Mouse (Mus musculus) embryonic facial prominence, embryonic 11.5 days (tissue): Measurements from ENCODE around the gene Tubgcp2. TPM values are rescaled to one million over a fixed set of nuclear protein-coding genes. Genes with fewer than 3 reads are reported as not detected.

Experiments used
- ATAC-seq: fragments of 200-750 bp; cut with Nextera tagmentation; replicated peaks from 2 replicates; pipeline ENCODE4 v1.8.0; 2017; ENCODE audit warnings: low read depth; ENCODE audit not compliant: insufficient number of reproducible peaks, low FRiP score, low TSS enrichment
- DNase-seq: peaks from one replicate; pipeline ENCODE4 v3.0.0-alpha.2; 2015; ENCODE audit warnings: low spot score
- H3K27ac ChIP-seq: fragments of 300-500 bp; sonication (generic); replicated peaks from 2 replicates; pipeline ENCODE4 v1.5.1; 2014; ENCODE audit warnings: mild to moderate bottlenecking, low read depth, low read length, control low read depth
- H3K27me3 ChIP-seq: fragments of 300-500 bp; sonication (generic); 2 replicates; pipeline ENCODE4 v1.6.1; 2014; ENCODE audit warnings: mild to moderate bottlenecking, low read length, moderate library complexity, mixed read lengths; ENCODE audit not compliant: control insufficient read depth, insufficient read depth
- H3K36me3 ChIP-seq: fragments of 300-500 bp; sonication (generic); replicated peaks from 2 replicates; pipeline ENCODE4 v1.6.1; 2014; ENCODE audit warnings: low read depth, mild to moderate bottlenecking, low read length, moderate library complexity, mixed read lengths; ENCODE audit not compliant: control insufficient read depth, insufficient read depth
- H3K4me1 ChIP-seq: fragments of 300-500 bp; sonication (generic); 2 replicates; pipeline ENCODE4 v1.6.1; 2014; ENCODE audit warnings: low read length, mixed read lengths; ENCODE audit not compliant: control insufficient read depth, insufficient read depth
- H3K4me2 ChIP-seq: fragments of 300-500 bp; sonication (generic); 2 replicates; pipeline ENCODE4 v1.6.1; 2014; ENCODE audit warnings: low read depth, mild to moderate bottlenecking, control low read depth, low read length, moderate library complexity
- H3K4me3 ChIP-seq: fragments of 300-500 bp; sonication (generic); 2 replicates; pipeline ENCODE4 v1.5.1; 2014; ENCODE audit warnings: low read depth, low read length, control low read depth
- H3K9ac ChIP-seq: fragments of 300-500 bp; sonication (generic); replicated peaks from 2 replicates; pipeline ENCODE4 v1.6.1; 2014; ENCODE audit warnings: mild to moderate bottlenecking, control low read depth, low read length
- H3K9me3 ChIP-seq: fragments of 300-500 bp; sonication (generic); replicated peaks from 2 replicates; pipeline ENCODE4 v1.6.1; 2016; ENCODE audit warnings: mild to moderate bottlenecking, low read length, inconsistent platforms, mixed read lengths; ENCODE audit not compliant: control insufficient read depth
- WGBS: fragments of 180-500 bp; shearing (Covaris S2); extraction: QIAGEN DNeasy Blood & Tissue Kit; methylation state at CpG from one replicate; pipeline ENCODE4 v1.1.7; 2014; 5-methylcytosine and 5-hydroxymethylcytosine counted together
- microRNA counts: library from miRNA; unstranded; fragments of <30 nt; microRNA quantifications from one replicate; lab custom pipeline; 2016
- microRNA-seq: library from miRNA; unstranded; fragments of <30 nt; microRNA quantifications from one replicate; pipeline ENCODE4, GENCODE M21; 2016; ENCODE audit warnings: borderline number of aligned reads
- polyA plus RNA-seq: library from polyadenylated mRNA; unstranded; fragments of >200 nt; fragmentation: Nextera tagmentation; extraction: Ambion mirVana; gene quantifications from 2 replicates; pipeline ENCODE4 v1.2.1, GENCODE M21; 2014

Tubgcp2 gene
- polyA plus RNA-seq, 1 experiment from 2014 or later, result 75.7 TPM

DNA sequence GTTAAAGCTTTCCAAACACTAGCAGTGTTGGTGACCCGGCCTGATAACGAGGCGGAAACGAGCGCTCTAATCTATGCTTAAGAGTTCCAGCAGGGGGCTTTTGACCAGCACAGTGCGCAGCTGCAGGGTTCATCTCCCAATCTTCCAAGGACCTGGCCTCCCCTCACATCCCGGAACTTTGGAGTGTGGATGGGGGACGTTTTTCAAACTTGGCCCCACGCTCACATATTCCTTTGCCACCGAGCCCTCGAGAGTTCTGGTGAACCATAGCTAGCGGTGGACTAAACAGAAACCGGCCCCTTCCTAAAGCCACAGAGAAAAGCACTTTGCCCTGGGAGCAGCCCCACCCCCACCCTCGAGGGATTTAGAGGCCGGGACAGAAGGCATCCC is 86.6 kb downstream of the Tubgcp2 start:
- peak overlapping the region; percentile 43 for H3K9ac ChIP-seq
- H3K9me3 ChIP-seq, result no peaks in the 10 kb centered on the region
- H3K4me1 ChIP-seq, result no peaks in the 10 kb centered on the region
- peak overlapping the region; percentile 85 for H3K4me2 ChIP-seq
- WGBS, result under 1% methylated on average over 15 of the region's 15 CpGs
- H3K27ac ChIP-seq, result no peak overlapping the region
- H3K36me3 ChIP-seq, result no peaks in the 10 kb centered on the region
- H3K27me3 ChIP-seq, result peaks cover 20% of the 10 kb centered on the region
- ATAC-seq, result peak; percentile 68
- peak; percentile 84 for DNase-seq
- H3K4me3 ChIP-seq, result peak overlapping the region; percentile 53

DNA sequence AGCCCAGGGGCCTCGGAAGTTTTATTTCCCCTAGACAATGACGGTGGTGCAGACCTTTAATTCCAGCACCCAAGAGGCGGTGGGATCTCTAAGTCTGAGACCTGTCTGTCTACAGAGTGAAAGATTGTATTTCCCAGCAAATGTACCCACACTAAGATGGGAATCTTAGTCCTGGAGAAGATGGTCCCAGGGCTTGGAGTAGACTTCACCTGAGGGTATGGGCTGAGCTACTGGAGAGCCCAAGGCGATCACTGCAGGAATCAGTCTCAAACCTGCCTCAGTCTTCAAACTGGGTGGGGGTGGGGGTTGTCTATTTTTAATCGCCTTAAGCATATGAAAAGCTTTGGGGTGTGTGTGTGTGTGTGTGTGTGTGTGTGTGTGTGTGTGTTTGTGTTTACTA is 90.4 kb downstream of the Tubgcp2 start:
- ATAC-seq (no peak), DNase-seq (no peak)
- Histone ChIP-seq H3K9me3 (no peaks in the 10 kb centered on the region), H3K9ac (no peak overlapping the region), H3K27me3 (peaks cover 36% of the 10 kb centered on the region), H3K27ac (no peak overlapping the region), H3K4me2 (no peak overlapping the region), H3K36me3 (no peaks in the 10 kb centered on the region), H3K4me3 (no peak overlapping the region), H3K4me1 (no peaks in the 10 kb centered on the region)
- 31% methylated on average over 5 of the region's 5 CpGs for WGBS

MicroRNAs encoded within 50 kb of the gene (microRNA counts, 519-probe panel; counts per million panel counts)
- microRNA mmu-miR-202-3p (lab: Ali Mortazavi, UCI) (1,611 counts per million, percentile 9 among the panel's probes with 10 or more counts), microRNA mmu-miR-202-5p (lab: Ali Mortazavi, UCI) (1,951 counts per million, percentile 12 among the panel's probes with 10 or more counts)

Small RNA genes lying within 50 kb of the gene (microRNA-seq; reads per million reads assigned to microRNA genes)
- gene Mir202 (not detected), gene Mir7062 (not detected), gene mmu-mir-7686 (not detected)

Other genes starting within 250 kb of the Tubgcp2 start
- gene Adgra1, start 202.5 kb downstream of the Tubgcp2 start, polyA plus RNA-seq, result 0.87 and 1.6 TPM in 2 replicates
- gene Kndc1, start 142.0 kb downstream of the Tubgcp2 start, polyA plus RNA-seq, result 0.21 and 0.24 TPM in 2 replicates
- 0.29 TPM in 1 of 2 replicates, not detected in the other for gene Utf1, start 92.9 kb downstream of the Tubgcp2 start, polyA plus RNA-seq
- gene 6430531B16Rik, start 57.9 kb downstream of the Tubgcp2 start, polyA plus RNA-seq, result 0.21 and 0.36 TPM in 2 replicates
- gene Adam8, start 44.1 kb downstream of the Tubgcp2 start, polyA plus RNA-seq, result 1.2 and 1.7 TPM in 2 replicates
- 37.1 and 37.5 TPM in 2 replicates for gene Zfp511, start 278 bp downstream of the Tubgcp2 start, polyA plus RNA-seq
- 2.5 and 3.9 TPM in 2 replicates for gene Msx3, start 12.4 kb upstream of the Tubgcp2 start, polyA plus RNA-seq
- gene Caly, start 45.9 kb upstream of the Tubgcp2 start, polyA plus RNA-seq, result 1.6 and 2.7 TPM in 2 replicates
- not detected in 2 replicates for gene Prap1, start 56.7 kb upstream of the Tubgcp2 start, polyA plus RNA-seq
- gene Fuom, start 65.8 kb upstream of the Tubgcp2 start, polyA plus RNA-seq, result 24.2 and 24.4 TPM in 2 replicates
- gene Paox, start 79.1 kb upstream of the Tubgcp2 start, polyA plus RNA-seq, result 19.0 and 21.7 TPM in 2 replicates
- gene Echs1, start 79.8 kb upstream of the Tubgcp2 start, polyA plus RNA-seq, result 211 and 221 TPM in 2 replicates
- gene Mtg1, start 100.9 kb upstream of the Tubgcp2 start, polyA plus RNA-seq, result 22.5 and 23.1 TPM in 2 replicates
- gene Sprn, start 118.2 kb upstream of the Tubgcp2 start, polyA plus RNA-seq, result 0.34 and 0.84 TPM in 2 replicates
- gene Olfr522, start 128.1 kb upstream of the Tubgcp2 start, polyA plus RNA-seq, result not detected in 2 replicates
- not detected in 2 replicates for gene Olfr523, start 136.5 kb upstream of the Tubgcp2 start, polyA plus RNA-seq
- not detected in 2 replicates for gene Olfr524, start 169.3 kb upstream of the Tubgcp2 start, polyA plus RNA-seq
- not detected in 2 replicates for gene Cd163l1, start 181.6 kb upstream of the Tubgcp2 start, polyA plus RNA-seq
- not detected in 2 replicates for gene 5830411N06Rik, start 210.6 kb upstream of the Tubgcp2 start, polyA plus RNA-seq